Mouse (Mus musculus): ENCODE measurements around the gene Nim1k.

- TF ChIP-seq TAL1 (conservative IDR thresholded peaks at IDR 0.05; ENCODE audit: low read depth, low read length), result no peak
- no peak for TF ChIP-seq CTCF (IDR thresholded peaks at IDR 0.05; ENCODE audit: low read depth, low read length)
Observed at GRCm38 (mm10) chr13:119755141-119755547, 538 bp downstream of the Nim1k start.
